Mouse (Mus musculus) bone marrow macrophage, adult 2 months (primary cell): Measurements from ENCODE around the gene Zfp663.

Experiments
- CTCF ChIP-seq: IDR thresholded peaks from 2 replicates; pipeline ENCODE4 v1.5.1; 2012; ENCODE audit warnings: low read depth, mild to moderate bottlenecking, low read length, moderate library complexity
- POLR2A ChIP-seq: IDR thresholded peaks from 2 replicates; pipeline ENCODE4 v1.6.1; 2012; ENCODE audit warnings: mild to moderate bottlenecking, low read depth, low read length, borderline replicate concordance

DNA sequence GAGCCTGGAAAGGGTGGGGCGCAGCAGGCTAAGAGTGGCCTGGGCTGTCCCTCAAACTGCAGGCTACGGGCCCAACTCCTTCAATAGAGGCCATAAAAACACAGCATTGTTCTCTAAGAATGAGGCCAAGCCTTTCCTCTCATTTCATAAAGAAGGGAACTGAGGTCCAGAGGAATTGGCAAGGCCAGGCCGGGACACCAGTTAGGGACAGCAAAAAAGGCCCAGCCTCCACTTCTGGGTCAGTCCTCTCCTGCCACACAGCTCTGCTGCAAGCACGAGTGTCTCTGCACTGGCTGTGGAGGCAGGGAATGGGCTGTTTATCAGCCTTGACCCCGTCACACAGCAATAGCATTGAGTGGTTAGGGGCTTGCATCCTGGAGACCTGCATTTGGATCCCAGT is 45.0 kb downstream of the Zfp663 start:
- TF ChIP-seq CTCF (no peak), POLR2A (no peak)
